Mouse (Mus musculus) testis, adult 2 months (tissue): ENCODE measurements at regions not wholly inside any gene's neighbourhood (a gene's known extent, or its start where the extent isn't known, plus 50 kb on each side); places are given as distances from the start of the nearest gene placed in this dataset.

Experiments
- H3K27ac ChIP-seq: fragments of 200-500 bp; 2 replicates; pipeline ENCODE4 v1.5.1; 2012; ENCODE audit warnings: low read depth, low read length; ENCODE audit not compliant: control insufficient read depth, insufficient read depth
- H3K27me3 ChIP-seq: fragments of 200-500 bp; 2 replicates; pipeline ENCODE4 v1.6.1; 2012; ENCODE audit warnings: mild to moderate bottlenecking, low read length, moderate library complexity; ENCODE audit not compliant: control insufficient read depth, insufficient read depth
- H3K36me3 ChIP-seq: fragments of 200-500 bp; 2 replicates; pipeline ENCODE4 v1.6.1; 2012; ENCODE audit warnings: mild to moderate bottlenecking, low read length; ENCODE audit not compliant: control insufficient read depth, insufficient read depth
- H3K4me1 ChIP-seq: fragments of 200-500 bp; 2 replicates; pipeline ENCODE4 v1.6.1; 2012; ENCODE audit warnings: low read length; ENCODE audit not compliant: control insufficient read depth, insufficient read depth
- H3K4me3 ChIP-seq: fragments of 200-500 bp; 2 replicates; pipeline ENCODE4 v1.5.1; 2012; ENCODE audit warnings: low read depth, mild to moderate bottlenecking, low read length, moderate library complexity, mixed read lengths; ENCODE audit not compliant: control insufficient read depth
- CTCF ChIP-seq: fragments of 200-500 bp; IDR thresholded peaks from 2 replicates; pipeline ENCODE4 v1.5.1; 2012; ENCODE audit warnings: low read depth, mild to moderate bottlenecking, inconsistent platforms, low read length, moderate library complexity; ENCODE audit not compliant: control insufficient read depth, insufficient read depth, insufficient replicate concordance
- POLR2A ChIP-seq: fragments of 200-500 bp; IDR thresholded peaks from 2 replicates; pipeline ENCODE4 v1.6.1; 2012; ENCODE audit warnings: low read depth, mild to moderate bottlenecking, inconsistent platforms, low read length, moderate library complexity; ENCODE audit not compliant: control insufficient read depth

GRCm38 (mm10) chr14:61683791-61684411, 76.6 kb downstream of the Kcnrg start:
- TF ChIP-seq POLR2A, result no peak
- TF ChIP-seq CTCF, result no peak
- Histone ChIP-seq H3K27ac (peak overlapping the region; percentile 47; the same call in 1 of the 2 replicates), H3K36me3 (no peaks in the 10 kb centered on the region), H3K4me1 (peaks cover 25% of the 10 kb centered on the region), H3K27me3 (peaks cover 4% of the 10 kb centered on the region; the same call in 1 of the 2 replicates), H3K4me3 (no peak overlapping the region; the same call in 1 of the 2 replicates)

DNA sequence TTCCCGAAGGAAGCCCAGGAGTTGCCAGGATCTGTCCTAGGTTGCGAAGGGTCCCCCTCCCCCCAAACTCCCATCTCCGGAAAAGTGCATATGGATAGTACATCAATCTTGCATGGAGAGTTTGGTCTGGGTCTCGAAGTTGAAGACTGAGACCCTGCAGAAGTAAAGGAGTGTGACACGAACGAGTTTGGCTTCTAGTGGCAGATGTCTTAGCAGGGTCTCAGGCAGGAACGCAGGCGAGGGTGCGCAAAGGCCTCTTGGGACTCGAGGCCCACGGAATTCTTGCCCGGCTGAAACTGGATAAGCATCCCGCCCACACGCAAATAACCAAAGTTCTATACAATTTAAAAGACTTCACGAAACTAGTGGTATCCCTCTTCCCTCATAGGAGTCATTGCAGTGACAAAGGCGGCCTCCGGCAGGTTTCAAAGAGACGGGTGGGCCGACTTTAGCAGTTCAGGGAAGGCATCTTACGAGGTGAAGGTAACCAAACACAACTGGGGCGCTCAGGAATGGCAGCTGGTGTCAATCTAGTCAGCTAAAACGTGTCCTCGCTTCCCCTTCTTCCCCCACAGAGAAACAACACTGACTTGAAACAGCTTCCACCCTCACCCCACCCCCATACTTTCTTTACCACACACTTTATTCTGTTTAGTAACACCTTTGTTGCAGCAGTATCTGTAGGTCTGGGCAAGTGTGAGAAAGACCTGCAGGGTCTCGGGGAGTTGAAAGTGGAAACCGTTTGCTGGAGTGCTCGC, 77.4 kb downstream of the Kcnrg start:
- no peak for TF ChIP-seq CTCF
- TF ChIP-seq POLR2A, result no peak
- Histone ChIP-seq H3K27ac (peak overlapping the region; percentile 34), H3K27me3 (peaks cover 7% of the 10 kb centered on the region; the same call in 1 of the 2 replicates), H3K36me3 (no peaks in the 10 kb centered on the region), H3K4me1 (peaks cover 25% of the 10 kb centered on the region), H3K4me3 (no peak overlapping the region; the same call in 1 of the 2 replicates)

GRCm38 (mm10) chr14:61685231-61685800, 78.1 kb downstream of the Kcnrg start:
- Histone ChIP-seq H3K4me1 (peaks cover 25% of the 10 kb centered on the region), H3K27me3 (peaks cover 7% of the 10 kb centered on the region; the same call in 1 of the 2 replicates)

DNA sequence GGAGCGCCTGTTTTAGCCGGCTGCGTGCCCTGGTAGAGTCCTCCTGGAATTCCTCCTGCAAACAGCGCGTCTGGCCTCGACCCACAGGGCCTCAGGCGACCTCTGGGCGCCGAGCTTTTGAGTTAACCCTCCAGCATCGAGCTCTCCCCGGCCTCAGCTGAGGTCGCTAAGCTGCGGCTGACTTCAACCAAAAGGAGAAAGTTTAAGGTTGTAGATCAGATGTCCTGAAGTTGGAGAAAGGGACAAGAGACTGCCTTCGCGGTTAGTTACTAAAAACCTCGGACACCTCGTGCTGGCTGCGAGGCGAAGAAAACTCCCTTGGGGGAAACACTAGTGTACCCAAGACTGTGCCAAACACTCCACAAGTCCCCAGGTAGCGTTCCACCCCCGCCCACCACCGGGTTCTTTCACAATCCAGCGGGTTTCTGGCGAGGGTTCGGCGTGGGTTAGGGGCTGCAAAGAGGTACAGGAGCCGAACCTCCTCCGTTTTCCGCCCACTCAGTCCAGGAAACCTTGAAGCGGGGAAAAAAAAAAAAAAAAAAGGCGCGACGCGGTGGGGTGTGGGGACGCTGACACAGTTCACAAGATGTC, 78.9 kb downstream of the Kcnrg start:
- no peak for TF ChIP-seq POLR2A
- no peak for TF ChIP-seq CTCF
- Histone ChIP-seq H3K4me3 (peak overlapping the region; percentile 46), H3K27ac (peak overlapping the region; percentile 80), H3K4me1 (peaks cover 22% of the 10 kb centered on the region), H3K27me3 (peaks cover 7% of the 10 kb centered on the region; the same call in 1 of the 2 replicates), H3K36me3 (no peaks in the 10 kb centered on the region)

More at GRCm38 (mm10) chr14:61685231-61685800, 78.1 kb downstream of the Kcnrg start:
- peak overlapping the region; percentile 23; the same call in 1 of the 2 replicates for H3K27ac ChIP-seq
- no peak for TF ChIP-seq POLR2A
- TF ChIP-seq CTCF, result no peak
- H3K4me3 ChIP-seq, result no peak overlapping the region
- H3K36me3 ChIP-seq, result no peaks in the 10 kb centered on the region

GRCm38 (mm10) chr14:61686821-61687341, 79.6 kb downstream of the Kcnrg start:
- H3K4me1 ChIP-seq, result peaks cover 19% of the 10 kb centered on the region
- peak overlapping the region; percentile 68 for H3K27ac ChIP-seq
- peak overlapping the region; percentile 79 for H3K4me3 ChIP-seq
- TF ChIP-seq POLR2A (no peak), CTCF (no peak)
- H3K27me3 ChIP-seq, result peaks cover 7% of the 10 kb centered on the region; the same call in 1 of the 2 replicates
- H3K36me3 ChIP-seq, result no peaks in the 10 kb centered on the region

GRCm38 (mm10) chr14:61687346-61688012, 80.2 kb downstream of the Kcnrg start:
- no peak for TF ChIP-seq CTCF
- TF ChIP-seq POLR2A, result no peak
- H3K27me3 ChIP-seq, result peaks cover 7% of the 10 kb centered on the region; the same call in 1 of the 2 replicates
- peaks cover 15% of the 10 kb centered on the region for H3K4me1 ChIP-seq
- no peaks in the 10 kb centered on the region for H3K36me3 ChIP-seq
- peak overlapping the region; percentile 79 for H3K4me3 ChIP-seq
- peak overlapping the region; percentile 68; the same call in 1 of the 2 replicates for H3K27ac ChIP-seq
